Mouse (Mus musculus) adrenal gland, adult 2 months (tissue): Measurements from ENCODE around the gene Map2k6. TPM values are rescaled to one million over a fixed set of nuclear protein-coding genes. Genes with fewer than 3 reads are reported as not detected.
"Not testable (repeated sequence)": the region's sequence is repeated elsewhere in the genome, so short reads cannot be mapped to it uniquely, and the experiment has no call there.

Experiments used
- DNase-seq: peaks from one replicate; pipeline ENCODE4 v3.0.0; 2021
- long read RNA-seq: library from polyadenylated mRNA; stranded (forward); transcript quantifications from one replicate; pipeline ENCODE4 v2.0.0, GENCODE M21; 2021
- polyA plus RNA-seq: library from polyadenylated mRNA; depleted of rRNA; stranded (reverse); fragments of >200 nt; gene quantifications from 2 replicates; pipeline ENCODE4 v1.2.3, GENCODE M21; 2012; rRNA removed
- total RNA-seq, 2 experiments: library from RNA; stranded (reverse); gene quantifications; 2 replicates each; pipeline ENCODE4 v1.2.3; 2021

Map2k6 gene
- total RNA-seq (1 to 10 TPM; 4.0 to 4.4 TPM), polyA plus RNA-seq (0.42 and 0.45 TPM in 2 replicates)
- long read RNA-seq, partial matches to known transcripts: 1 of 2 reads
- long read RNA-seq, other reads (novel, unspliced or antisense): 0 of 2 reads

- DNase-seq: peak; percentile 88
These were observed at the start of gene Map2k6 for GRCm38 (mm10) chr11:110398553-110399239. TSS of gene Map2k6 (plus strand) at chr11:110399122.

DNA sequence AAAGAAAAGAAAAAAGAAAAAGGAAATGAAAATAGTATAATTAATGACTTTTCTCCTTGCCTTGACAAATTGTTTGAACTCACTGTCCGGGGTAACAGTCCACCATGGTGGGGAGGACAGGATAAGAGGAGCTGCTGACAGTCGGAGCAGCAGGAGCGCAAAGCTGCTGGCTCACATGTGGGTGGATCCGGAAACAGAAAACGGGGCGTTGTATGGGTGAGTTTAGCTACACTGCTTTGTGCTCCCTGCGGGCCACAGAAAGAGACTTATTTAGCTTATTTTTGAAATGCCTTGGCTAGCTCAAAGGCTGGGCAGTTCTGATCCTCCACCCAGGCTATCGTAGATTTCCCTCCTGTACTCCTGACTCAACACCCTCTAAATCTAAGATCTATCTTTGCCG, 44.7 kb upstream of the Map2k6 start:
- DNase-seq: no peak

DNA sequence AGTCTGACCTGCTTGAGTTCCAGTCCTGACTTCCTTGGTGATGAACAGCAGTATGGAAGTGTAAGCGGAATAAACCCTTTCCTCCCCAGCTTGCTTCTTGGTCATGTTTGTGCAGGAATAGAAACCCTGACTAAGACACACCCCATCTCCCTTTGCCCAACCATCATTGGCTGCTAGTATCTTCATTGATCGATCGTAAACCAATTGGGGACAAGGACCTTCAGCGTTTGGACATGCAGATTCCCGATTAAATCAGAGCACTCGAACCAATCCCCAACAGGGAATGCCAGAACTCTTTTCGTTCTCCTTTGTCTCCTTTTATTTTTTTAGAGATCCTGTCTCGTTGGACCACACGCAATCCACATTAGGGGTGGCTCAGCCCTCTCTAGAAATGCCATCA, 43.8 kb upstream of the Map2k6 start:
- not testable (repeated sequence) for DNase-seq

DNA sequence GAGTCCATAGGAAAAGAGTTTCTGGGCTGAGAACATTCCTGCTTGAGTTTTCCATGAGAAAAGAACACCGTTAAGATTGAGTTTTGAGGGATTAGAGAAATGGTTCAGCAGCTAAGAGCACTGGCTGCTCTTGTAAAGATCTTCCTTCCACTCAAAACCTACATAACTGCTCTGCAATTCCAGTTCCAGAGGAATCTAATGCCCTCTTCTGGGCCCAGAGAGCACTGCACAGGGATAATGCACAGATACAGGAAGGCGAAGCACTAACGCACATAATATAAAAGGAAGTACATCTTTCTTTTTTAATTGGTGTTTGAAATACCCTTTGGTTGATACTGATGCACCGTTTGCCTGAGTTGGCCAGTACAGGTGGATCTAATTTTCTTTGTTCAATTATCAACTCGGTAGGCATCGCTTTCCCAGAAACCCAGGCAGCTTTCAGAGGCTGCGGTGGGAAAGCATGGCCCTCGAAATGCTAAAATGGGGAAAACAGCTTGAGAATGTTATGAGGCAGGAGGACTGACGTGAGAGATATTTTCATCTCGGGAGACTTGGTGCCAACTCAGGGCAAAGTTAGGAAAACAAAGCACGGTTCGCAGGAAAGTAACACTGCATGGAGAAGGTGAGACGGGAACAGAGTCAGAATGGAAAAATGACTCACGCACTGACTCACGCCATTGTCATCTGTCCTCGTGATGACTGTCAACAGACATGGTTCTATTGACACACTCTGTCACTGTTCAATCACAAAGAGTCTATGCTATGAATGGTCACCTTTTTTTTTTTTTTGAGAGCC, 41.0 kb upstream of the Map2k6 start:
- peak; percentile 71 for DNase-seq

DNA sequence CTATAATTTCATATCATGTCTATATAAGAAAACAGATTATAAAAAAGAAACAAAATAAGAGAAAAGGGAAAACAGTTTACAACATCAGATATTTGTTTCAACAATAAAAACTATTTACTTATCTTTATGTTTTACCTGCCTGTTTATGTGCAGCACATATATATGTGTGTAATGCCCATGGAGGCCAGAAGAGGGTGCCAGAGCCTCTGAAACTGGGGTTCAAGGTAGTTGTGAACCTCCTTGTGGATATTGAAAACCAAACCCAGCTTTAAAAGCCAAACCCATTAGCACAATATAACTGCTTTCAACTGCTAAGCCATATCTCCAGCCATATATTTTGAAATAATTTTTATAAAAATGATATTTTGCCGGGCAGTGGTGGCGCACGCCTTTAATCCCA, 33.9 kb upstream of the Map2k6 start:
- peak; percentile 35 for DNase-seq

GRCm38 (mm10) chr11:110366902-110367301, 32.0 kb upstream of the Map2k6 start:
- no peak for DNase-seq

- no peak for DNase-seq
These were observed 31.3 kb upstream of the Map2k6 start for GRCm38 (mm10) chr11:110367638-110368037.

DNA sequence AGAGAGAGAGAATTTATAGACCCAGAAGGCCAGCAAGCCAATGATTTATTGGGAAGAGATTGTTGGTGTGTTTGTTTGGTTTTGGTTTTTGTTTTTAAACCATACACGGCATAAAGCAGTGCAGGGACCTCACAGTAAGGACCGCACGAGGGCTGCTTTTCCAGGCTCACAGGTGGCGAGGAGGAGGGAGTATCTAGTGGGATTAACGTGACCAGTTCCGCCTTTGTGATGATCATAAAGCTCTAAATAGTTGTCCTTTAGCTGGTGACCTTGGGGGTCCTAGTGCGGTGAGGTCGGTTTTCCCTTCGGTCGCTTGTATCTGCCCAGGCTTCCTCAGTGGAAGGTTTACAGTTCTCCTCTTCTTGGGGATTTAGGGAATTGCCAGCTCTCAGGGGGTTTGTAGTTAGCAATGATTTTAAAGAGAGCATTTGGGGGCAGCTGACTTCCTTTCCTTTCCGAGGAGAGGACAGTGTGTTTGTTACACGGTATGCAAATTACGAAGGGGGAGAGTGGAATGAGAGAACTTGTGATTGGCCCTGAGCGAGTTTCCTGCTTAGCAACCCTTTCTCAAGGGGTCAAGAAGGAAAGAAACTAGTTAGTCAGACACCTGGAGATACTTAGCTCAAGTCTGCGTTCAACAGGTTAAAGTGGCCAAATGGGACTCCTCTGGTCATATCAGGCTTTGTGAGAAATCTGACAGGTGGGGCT, 29.5 kb upstream of the Map2k6 start:
- peak; percentile 7 for DNase-seq

- no peak for DNase-seq
These were observed 27.1 kb upstream of the Map2k6 start for GRCm38 (mm10) chr11:110371827-110372226.

GRCm38 (mm10) chr11:110372266-110372954, 26.5 kb upstream of the Map2k6 start:
- no peak for DNase-seq

DNA sequence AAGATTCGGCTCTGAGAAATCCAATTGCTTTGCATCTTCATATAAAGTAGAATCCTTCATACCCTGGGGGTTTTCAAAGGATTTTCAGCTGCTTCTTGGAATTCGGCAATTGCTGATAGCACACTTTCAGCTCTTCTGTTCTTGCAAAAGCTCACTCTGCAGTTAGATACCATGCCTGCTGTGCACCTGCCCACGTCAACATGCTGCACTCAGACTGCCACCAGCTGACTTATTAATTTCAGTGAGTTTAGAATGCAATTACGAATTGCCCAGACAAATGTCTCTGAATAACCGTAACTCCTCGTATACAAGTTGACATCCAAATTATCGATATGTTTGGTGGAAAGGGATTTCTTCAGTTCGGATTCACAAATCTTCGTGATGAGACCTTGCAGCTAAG, 24.9 kb upstream of the Map2k6 start:
- no peak for DNase-seq

DNA sequence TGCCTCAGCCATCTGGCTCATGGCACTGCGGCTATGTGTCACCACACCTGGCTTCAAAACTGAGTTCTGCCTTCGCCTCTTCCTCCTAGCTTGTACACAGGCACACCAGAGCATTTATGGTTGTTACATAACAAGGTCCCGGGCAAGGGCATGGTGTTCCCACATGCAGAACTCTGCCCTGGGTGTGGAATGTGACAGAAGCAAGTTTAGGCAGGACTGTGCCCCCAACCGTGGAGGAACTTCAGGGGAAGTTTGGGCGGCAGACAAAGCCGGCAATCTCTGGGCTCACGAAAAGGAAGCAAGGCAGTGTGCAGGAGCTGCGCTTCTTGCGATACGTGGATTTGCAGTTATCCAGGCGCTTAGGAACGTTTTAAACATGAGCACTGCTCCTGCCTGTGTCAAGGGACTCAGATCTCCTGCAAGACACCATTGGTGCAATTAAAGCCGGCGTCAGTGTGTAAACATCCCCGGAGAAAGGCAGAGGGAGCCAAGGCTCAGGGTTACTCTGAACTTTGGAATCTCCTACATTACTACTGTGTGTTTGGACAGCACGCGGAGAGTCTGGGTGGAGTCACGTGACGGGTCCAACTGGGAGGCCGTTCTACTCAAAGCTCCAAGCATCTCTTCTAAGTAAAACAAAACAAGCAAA, 19.1 kb upstream of the Map2k6 start:
- peak; percentile 78 for DNase-seq

DNA sequence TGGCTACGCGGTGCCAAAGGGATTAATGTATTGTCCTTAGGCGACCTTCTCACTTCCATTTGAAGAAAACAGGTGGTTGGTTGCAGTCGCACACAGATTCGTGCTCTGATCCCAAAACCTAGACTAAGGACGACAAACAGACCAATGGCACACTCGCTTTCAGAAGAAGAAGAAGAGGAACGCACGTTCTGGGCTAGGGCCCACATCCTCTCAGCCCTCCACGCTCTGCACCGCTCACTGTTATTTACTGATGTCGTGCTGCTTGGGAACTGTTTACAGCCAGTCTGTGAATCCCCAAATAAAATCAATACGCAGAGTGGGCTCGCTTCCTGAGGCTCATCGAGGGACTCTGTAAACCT, 18.6 kb upstream of the Map2k6 start:
- DNase-seq: no peak

- DNase-seq: no peak
These were observed 13.4 kb upstream of the Map2k6 start for GRCm38 (mm10) chr11:110385487-110385886.

GRCm38 (mm10) chr11:110392763-110393162, 6.2 kb upstream of the Map2k6 start:
- no peak for DNase-seq

DNA sequence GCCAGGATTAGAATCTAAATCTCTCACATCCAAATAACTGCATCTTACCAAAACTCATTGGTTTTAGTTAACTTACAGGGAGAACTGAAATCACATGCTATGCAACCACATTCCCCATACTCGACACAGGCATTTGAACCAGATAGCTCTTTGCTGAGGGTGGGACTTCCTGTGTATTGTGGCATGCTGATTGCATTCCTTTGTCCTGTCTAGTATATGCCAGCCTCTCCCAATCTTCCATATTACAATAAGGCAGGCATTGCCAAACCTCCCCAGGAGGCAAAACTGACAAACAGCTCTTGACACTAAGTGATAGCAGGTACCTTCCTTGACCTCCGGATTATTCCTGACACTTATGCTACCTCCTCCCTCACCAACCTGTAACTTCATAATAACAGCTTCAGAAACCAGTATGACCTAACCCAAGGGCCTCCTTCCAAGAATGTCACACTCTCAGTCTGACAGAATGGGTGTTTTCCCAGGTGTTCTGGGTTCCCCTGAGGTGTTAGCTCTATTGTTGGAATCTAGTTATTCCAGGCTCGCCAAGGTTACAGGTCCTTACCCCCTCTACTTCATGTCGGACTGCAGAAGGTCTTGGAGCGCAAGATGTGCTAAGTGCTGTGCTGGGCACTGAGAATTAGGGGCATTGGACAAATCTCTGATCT, 4.0 kb upstream of the Map2k6 start:
- DNase-seq: no peak

DNA sequence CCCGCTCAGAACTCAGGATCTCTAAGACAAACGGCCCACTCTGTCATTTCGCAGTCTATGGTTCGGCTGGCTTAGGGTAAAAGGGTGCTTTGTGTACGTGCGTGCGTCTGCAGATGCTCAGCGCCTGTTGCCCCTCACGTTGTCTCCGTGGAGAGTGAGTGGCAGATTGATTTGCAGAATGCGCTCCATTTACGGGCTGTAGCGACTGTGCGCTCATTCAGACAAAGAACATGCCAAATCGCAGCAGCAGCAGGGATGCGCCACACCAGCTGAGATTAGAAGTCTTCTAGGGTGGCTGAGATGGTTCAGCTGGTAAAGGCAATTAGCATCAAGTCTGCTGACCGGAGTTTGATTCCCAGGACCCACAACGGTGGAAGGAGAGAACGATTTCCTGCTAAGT, 2.8 kb upstream of the Map2k6 start:
- DNase-seq: no peak

DNA sequence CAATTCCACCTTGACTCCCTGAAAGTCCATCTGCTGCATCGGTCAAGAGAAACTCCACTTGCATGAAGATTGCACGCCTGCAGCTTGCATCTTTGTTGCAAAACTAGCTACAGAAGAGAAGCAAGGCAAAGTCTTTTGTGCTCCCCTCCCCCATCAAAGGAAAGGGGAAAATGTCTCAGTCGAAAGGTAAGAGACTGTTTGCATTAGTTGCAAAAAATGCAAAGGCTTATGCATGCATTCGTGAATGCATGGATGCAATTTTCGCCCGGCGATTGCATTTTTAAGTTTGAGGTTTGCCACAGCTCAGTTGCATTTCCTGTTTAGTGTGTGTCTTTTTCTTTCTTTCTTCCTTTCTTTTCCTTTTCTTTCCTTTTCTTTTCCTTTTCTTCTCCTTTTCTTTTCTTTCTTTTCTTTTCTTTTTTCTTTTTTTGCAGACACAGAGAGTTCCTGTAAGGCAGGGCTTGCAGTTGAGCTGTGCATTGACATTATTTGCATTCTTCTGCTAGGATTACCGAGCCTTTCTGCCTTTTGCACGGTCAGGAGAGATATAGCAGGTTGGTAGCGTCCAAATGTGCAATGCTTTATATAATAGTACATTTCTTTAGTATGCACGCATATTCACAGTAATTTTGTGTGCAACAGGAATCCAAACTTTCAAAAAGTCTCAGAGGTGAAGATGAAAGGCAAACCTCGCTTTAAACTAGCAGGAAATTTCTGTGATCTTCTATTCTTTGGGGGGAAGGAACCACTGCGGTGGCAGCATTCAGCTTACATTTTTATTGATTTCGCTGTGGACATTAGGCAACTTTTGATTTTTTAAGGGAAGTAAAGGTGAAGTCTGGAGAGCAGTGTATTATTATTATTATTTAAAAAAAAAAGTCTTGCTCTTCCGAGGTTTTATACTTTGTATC, 573 bp downstream of the Map2k6 start:
- DNase-seq: no peak

GRCm38 (mm10) chr11:110400283-110400682, 1.4 kb downstream of the Map2k6 start:
- DNase-seq: no peak

DNA sequence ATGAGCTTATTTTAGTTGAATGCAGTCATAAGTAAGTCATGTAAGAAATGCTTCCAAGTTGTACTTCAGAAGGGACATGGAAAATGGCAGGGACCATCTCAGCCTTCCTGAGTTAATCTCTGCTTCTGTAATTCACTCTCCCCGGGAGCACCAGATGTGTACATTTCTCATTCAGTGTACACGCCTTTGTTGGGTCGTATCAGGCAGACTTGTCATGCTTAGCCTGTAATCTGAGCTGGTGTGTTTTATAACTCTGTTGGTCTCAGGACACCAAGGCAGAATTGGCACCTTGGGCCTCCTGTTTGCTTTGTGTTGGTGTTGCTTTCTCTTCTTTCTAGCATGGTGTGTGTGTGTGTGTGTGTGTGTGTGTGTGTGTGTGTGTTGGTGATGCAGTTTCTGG, 3.7 kb downstream of the Map2k6 start:
- DNase-seq: no peak
